Mouse (Mus musculus): ENCODE results near the gene Hsd17b6.
A peak's percentile ranks its signal among the peaks of the same experiment; 100 is the strongest.
"Not testable (repeated sequence)": the region's sequence is repeated elsewhere in the genome, so short reads cannot be mapped to it uniquely, and the experiment has no call there.

Hsd17b6 gene

DNA sequence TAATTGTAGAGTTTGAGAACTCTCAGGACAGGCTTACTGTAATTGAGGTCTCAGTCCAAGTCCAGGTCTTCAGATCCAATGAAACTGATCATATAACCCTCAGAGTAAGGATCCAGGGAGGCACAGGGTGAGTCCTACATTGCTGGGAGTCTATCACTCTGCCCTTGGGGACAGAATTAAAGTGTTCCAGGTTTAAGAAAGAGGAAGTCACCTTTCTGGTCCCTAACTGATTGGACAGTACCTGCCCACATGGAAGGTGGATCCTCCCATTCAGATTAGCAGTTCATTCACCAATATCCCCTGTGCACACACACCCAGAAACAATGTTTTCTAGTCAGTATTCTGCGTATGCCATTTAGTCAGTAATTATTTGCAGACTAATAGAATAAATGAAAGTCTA lies at the start of gene Hsd17b6:
Gene Hsd17b6 (minus strand): TSS at position 166 of the 400 bp plus-strand sequence.
- DNase-seq (ENCODE audit: low read depth, low spot score), result no peak

DNA sequence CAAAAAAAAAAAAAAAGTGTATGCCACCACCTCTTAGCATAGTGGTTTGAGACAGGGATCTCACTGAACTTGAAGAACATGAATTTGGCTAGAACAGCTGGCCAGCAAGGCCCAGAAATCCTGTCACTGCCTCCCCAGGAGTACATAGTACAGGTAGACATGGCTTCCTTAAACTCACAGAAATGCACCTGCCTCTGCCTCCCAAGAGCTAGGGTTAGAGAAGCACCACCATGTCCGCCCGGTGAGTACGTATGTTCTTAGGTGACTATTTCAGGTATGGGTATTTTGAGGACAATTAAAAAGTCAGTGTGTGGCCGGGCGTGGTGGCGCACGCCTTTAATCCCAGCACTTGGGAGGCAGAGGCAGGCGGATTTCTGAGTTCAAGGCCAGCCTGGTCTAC lies 45.6 kb upstream of the Hsd17b6 start:
- DNase-seq (ENCODE audit: low read depth, low spot score), result no peak

DNA sequence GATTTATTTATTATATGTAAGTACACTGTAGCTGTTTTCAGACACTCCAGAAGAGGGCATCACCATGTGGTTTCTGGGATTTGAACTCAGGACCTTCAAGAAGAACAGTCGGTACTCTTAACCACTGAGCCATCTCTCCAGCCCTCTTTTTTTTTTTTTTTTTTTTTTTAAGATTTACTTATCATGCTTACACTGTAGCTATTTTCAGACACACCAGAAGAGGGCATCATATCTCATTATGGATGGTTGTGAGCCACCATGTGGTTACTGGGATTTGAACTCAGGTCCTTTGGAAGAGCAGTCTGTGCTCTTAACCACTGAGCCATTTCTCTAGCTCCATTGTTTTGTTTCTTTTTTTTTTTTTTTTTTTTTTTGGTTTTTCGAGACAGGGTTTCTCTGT lies 44.7 kb upstream of the Hsd17b6 start:
- not testable (repeated sequence) for DNase-seq (ENCODE audit: low read depth, low spot score)

DNA sequence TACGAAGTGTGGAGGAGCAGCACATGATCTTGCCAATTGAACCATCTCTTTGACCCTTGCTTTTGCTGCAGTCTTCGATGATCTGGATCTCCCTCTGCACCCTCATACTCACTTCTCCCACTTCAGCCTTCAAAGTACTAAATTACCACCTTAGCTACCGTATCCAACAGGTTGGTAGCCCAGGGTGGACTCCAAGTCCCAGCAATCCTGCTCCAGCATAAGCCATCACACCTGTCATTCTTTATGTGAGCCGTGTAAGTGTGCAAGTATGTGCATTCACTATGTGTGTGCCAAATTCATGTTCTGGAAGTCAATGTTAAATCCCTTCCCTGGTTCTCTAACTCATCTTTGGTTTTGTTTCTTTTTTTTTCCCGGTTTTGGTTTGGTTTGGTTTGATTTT lies 44.2 kb upstream of the Hsd17b6 start:
- DNase-seq (ENCODE audit: low read depth, low spot score), result no peak

DNA sequence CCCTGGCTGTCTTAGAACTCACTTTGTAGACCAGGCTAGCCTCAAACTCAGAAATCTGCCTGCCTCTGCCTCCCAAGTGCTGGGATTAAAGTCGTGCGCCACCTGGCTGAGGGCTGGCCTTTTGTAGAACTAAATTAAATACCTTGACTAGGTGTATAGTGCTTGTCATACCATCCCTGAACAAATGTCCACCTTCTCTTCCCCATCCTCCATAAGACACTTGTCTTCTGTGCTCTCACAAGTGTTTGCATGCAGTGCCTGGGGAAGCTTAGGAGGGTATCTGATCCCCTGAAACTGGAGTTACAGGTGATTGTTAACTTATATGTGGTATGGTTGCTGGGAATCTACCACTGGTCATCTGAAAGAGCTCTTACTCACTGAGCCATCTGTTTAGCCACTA lies 42.9 kb upstream of the Hsd17b6 start:
- no peak for DNase-seq (ENCODE audit: low read depth, low spot score)

DNA sequence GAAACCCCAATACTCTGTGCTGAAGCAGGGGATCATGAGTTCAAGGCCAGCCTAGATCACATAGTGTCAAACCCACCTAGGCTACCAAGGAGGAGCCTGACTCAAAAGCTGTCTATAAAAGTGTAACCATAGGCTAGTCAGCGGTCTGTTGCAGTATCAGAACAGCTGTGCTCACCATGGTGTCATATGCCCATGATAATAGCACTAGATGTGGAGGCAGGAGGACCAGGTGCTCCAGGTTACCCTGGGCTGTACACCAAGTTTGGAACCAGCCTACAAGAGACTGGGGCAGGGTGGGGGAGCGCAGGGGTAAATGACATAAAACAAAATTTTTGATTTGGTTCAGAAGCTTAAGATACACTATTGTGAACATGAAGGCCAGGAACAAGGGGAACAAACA lies 42.3 kb upstream of the Hsd17b6 start:
- no peak for DNase-seq (ENCODE audit: low read depth, low spot score)

DNA sequence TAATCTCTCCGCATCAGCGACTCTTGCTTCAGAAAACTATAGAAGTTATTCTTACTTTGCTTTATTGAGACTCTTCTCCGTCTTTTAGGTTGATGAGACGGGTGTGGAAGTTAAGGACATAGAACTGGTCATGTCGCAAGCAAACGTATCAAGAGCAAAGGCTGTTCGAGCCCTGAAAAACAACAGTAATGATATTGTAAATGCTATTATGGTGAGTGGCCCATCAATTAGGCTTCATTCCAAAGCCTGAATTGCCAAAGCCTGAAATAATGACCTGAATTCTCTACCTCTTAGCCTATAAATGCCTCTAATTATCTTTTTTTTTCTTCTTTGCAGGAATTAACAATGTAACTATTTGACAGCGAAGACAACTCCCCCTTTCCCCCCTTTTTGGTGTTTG lies 40.7 kb upstream of the Hsd17b6 start:
- no peak for DNase-seq (ENCODE audit: low read depth, low spot score)

DNA sequence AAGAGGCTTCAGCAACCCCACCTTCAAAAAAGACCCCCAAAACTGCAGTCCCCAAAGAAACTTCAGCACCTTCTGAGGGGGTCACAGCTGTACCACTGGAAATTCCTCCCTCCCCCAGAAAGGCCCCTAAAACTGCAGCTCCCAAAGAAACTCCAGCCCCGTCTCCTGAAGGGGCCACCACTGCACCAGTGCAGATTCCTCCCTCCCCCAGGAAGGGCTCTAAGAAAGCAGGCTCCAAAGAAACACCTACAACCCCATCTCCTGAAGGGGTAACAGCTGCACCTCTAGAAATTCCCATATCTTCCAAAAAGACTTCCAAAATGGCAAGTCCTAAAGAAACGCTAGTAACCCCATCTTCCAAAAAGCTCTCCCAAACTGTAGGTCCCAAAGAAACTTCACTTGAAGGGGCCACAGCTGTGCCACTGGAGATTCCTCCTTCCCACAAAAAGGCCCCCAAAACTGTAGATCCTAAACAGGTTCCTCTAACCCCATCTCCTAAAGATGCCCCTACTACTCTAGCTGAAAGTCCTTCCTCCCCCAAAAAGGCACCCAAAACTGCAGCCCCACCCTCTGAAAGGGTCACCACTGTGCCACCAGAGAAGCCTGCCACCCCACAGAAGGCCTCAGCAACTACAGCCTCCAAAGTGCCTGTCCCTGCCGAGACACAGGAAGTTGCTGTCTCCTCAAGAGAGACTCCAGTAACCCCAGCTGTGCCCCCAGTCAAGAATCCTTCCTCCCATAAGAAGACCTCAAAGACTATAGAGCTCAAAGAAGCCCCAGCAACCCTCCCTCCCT lies 35.8 kb upstream of the Hsd17b6 start:
- DNase-seq (ENCODE audit: low read depth, low spot score), result no peak

DNA sequence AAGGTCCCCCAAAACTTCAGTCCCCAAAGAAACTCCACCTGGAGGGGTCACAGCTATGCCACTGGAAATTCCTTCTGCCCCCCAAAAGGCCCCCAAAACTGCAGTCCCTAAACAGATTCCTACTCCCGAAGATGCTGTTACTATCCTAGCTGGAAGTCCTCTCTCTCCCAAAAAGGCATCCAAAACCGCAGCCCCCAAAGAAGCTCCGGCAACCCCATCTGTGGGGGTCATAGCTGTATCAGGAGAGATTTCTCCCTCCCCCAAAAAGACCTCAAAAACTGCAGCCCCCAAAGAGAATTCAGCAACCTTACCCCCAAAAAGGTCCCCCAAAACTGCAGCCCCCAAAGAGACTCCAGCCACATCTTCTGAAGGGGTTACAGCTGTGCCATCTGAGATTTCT lies 35.1 kb upstream of the Hsd17b6 start:
- no peak for DNase-seq (ENCODE audit: low read depth, low spot score)

DNA sequence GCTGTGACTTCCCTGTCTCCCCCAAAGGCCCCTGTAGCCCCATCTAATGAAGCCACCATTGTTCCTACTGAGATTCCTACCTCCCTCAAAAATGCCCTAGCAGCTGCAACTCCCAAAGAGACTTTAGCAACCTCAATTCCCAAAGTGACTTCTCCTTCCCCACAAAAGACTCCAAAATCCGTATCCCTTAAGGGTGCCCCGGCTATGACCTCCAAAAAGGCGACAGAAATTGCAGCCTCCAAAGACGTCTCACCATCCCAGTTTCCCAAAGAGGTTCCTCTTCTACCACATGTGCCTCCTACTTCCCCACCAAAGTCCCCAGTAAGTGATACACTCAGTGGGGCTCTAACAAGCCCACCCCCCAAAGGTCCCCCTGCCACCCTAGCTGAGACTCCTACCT lies 34.2 kb upstream of the Hsd17b6 start:
- DNase-seq (ENCODE audit: low read depth, low spot score), result no peak

DNA sequence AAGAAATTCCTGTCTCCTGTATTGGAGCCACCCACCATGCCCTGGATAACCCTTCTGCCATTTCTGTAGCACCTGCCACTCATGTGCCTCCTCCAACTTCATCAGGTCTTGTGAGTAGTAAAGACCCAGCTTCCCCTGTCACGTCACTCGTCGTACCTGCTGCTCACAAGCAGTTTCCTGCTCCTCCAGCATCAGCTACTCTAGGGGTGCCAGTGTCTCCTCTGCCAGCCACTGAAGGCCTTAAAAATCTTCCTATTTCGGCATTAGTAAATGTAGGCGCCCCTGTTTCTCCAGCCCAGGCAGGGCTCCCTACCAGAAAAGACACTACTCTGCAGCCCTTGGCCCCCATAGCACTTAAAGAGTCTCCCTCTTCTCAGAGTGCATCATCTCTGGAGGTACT lies 32.9 kb upstream of the Hsd17b6 start:
- DNase-seq (ENCODE audit: low read depth, low spot score), result no peak

DNA sequence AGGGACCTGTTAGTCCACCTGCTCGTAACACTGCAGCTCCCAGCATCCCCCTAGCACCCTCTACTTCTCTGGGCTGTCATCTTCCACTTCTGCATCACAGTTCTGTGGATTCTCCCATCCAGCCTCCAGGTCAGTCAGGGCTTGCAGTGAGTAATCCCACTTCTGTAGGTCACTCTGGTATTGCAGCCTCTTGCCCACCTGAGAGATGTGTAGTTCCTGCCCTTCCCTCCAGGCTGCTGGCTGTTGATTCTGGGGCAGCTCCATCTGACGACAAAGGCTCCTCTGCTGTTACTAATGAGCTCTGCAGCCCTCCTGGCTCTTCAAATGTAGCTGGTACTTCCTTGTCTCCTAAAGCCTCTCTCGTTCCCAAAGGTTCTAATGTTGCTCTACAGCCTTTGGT lies 32.4 kb upstream of the Hsd17b6 start:
- DNase-seq (ENCODE audit: low read depth, low spot score), result peak; percentile 39

DNA sequence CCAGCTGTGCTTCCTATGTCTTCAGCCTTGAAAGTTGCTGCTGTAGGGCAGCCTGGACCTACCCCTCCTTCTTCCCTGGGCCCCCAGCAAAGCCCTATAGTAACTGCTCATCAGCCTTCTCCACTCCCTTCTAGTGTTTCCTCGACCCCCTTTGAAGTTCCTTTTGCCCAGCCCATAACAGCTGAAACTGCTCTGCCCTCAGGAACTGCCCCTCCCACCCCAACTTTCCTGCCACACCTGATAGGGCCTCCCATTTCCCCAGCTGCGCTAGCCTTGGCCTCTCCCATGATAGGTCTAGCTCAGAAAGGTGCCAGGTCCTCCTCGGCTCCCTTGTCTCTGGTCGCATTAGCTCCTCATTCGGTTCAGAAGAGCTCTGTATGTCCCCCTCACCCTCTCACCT lies 31.8 kb upstream of the Hsd17b6 start:
- DNase-seq (ENCODE audit: low read depth, low spot score), result no peak

DNA sequence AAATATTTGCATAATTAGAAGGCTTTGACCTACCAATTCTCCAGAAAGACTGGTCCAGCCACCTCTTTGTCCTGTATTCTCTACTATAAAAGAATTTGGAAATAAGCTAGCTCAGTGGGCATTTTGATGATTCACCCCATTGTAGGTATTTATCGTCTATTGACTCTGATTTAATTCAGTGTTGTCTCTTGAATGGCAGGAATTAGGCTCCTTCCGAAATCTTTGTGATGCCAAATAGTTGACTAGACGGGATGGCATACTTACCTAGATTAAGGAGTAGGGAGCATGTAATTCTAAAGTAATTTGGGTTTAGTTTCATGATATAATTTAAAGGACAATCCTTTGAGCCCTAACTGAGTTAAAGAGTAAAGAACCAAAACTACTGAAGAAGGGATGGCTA lies 30.5 kb upstream of the Hsd17b6 start:
- DNase-seq (ENCODE audit: low read depth, low spot score), result no peak

DNA sequence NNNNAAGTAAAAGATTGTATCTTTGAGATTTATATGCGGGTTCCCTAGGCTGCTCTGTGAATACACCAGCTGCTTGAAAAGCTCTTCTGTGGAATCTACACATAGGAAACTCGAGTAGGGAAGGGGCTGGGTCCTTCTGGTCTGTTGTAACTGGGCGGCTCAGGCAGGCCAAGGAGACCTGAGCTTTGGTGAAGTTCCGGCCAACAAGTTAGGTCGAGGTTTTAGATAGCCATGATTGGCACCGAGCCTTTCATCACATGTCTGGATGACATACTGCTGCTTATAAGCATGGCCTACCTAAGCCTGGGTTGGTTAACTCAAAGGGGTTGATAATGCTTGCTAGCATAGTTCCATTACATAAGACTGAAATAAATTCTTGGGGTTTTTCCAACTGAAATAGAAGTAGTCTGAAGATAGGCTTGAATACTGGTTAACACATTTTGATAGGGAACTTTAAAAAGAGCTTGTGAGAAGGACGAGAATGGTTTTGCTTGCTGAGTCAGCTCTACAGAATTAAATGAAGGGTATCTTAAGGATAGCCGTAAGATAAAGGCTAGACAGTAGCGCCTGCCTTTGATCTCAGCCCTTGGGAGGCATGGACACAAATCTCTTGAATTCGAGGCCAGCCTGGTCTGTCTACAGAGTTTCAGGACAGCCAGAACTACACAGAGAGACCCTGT lies 29.5 kb upstream of the Hsd17b6 start:
- DNase-seq (ENCODE audit: low read depth, low spot score), result peak; percentile 91

DNA sequence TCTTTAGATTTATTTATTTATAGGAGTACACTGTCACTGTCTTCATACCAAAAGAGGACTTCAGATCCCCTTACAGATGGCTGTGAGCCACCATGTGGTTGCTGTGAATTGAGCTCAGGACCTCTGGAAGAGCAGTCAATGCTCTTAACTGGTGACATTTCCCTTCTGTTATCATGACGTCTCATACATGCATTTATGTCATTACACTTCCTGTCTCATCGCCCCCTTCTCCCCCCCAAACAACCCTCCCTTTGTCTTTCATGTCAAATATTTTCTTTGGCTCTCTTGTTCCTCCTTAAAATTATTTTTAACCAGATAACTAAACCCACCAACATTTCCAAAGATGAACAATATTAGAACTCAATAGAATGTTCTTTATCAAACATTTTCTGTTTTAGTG lies 23.4 kb upstream of the Hsd17b6 start:
- no peak for DNase-seq (ENCODE audit: low read depth, low spot score)

DNA sequence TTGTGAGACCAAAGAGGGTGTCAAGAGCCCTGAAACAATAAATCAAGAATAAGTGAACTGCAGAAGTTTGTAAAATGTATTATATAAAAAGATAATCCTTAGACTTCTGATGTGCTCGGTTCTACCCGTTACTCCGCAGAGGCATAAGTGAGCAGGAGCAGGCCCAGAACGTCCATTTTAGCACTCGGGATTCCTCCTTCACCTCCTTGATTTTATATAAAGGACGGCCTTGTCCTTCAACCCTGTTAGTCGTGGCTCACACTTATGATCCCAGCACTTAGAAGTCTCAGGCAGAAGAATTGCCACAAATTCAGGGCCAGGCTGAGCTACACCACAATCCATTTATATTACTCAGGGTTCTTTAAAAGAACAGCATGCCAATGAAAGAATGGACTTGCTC lies 22.5 kb upstream of the Hsd17b6 start:
- DNase-seq (ENCODE audit: low read depth, low spot score), result no peak

DNA sequence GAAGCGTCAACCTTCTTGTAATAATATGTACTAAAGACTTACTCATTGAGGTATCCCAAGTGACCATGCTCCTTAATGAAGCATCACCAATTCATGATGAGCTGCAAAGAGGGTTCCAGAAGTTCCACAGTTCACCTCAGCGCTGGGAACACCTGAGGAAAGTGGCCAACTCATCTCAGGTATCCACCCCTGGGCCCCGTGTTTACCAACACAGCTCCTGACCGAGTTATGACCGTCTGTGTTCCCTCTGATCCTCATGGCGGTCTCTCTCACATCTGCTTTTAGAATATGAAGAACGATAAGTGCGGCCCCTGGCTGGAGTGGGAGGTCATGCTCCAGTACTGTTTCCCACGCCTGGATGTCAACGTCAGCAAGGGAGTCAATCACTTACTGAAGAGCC lies 16.1 kb upstream of the Hsd17b6 start:
- DNase-seq (ENCODE audit: low read depth, low spot score), result no peak

DNA sequence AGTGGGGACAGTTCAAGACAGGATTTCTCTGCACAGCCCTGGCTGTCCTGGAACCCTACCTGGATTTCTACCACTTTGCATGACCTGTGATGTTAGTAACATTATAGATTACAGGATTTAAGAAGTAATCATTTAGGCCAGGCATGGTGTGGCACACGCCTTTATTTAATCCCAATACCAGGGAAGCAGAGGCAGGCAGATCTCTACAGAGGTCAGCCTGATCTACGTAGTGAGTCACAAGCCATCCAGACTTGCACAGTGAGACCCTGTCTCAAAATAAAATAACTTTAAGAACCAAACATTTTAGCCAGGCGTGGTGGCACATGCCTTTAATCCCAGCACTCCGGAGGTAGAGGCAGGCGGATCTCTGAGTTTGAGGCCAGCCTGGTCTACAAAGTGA lies 14.8 kb upstream of the Hsd17b6 start:
- no peak for DNase-seq (ENCODE audit: low read depth, low spot score)

DNA sequence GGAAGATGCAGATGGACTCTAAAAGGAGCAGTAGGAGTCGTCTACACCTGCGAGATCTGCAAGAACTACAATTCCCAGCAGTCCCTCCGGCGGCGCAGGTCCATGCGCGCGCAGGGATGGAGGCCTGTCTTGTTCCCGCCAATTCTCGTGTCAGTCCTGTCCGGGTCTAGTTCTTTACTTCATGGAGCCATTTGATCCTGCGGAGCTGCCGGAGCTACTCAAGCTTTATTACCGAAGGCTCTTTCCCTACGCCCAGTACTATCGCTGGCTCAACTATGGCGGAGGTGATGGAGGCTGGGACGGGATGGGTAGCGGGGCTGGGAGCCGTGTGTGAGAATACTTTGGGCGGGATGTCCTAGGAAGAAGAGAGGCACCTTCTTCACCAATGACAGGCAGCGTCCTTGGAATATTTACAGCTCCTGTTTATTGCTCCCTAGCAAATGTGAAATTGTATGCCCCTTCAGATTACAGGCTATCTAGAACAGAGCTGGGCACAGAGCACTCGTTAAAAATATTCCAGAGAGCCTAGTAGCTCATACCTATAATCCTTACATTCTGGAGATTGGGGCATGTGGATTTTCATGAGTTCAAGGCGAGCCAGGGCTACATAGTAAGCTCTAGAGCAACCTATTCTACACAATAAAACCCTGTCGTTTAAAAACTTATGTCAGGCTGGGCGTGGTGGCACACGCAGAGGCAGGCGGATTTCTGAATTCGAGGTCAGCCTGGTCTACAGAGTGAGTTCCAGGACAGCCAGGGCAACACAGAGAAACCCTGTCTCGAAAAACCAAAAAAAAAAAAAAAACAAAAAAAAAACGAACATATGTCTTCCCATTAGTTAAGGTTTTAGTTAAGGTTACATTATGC lies 7.9 kb upstream of the Hsd17b6 start, which contains the start of gene Prim1:
Gene Prim1 (plus strand): TSS at position 101 of the 867 bp plus-strand sequence.
- DNase-seq (ENCODE audit: low read depth, low spot score), result peak; percentile 84

DNA sequence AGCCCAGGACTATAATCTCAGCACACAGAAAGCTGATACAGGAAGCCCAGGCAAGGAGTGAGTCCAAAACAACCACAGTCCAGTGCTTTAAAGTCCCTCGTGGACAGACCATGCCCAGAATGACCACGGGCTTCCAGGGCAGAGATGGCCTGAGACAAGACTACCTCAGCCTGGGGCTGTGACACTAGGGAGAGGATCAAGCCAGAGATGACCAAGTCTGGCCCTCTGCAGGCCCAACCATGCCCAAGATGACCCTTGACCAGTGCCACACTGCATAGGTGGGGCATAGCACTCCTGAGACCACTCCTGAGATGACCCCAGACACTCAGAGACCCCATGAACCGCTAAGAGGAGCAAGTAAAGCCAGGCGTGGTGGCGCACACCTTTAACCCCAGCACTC lies 2.3 kb upstream of the Hsd17b6 start:
- DNase-seq (ENCODE audit: low read depth, low spot score), result no peak

DNA sequence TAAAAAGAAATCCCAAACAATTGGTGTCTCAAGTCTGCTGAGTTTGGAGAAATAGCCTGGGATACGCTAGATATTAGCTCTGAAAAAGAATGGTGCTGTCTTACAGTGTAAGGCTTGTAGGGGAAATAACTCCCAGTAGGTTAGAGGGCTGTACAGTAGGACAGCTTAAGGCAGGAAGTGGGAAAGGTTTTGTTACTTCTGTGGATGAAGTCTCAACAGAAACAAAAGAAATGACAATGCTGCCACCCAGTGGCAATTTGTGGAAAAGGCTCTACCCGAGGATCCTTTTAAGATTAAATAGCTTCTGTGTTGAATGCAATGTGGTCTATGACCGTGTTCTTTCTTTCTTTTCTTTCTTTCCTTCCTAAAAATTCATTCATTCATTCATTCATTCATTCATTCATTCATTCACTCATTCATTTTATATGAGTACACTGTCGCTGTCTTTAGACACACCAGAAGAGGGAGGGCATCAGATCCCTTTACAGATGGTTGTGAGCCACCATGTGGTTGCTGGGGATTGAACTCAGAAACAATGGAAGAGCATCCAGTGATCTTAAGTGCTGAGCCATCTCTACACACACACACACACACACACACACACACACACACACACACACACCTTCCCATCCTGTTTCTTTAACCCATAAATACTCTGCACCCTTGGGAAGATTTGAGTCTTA lies 937 bp upstream of the Hsd17b6 start:
- DNase-seq (ENCODE audit: low read depth, low spot score), result peak; percentile 90

Data from 3T3-L1 (cell line).